Mouse (Mus musculus): ENCODE data around the gene Cldn5.

GRCm38 (mm10) chr16:18730640-18731039 lies 46.0 kb upstream of the Cldn5 start:
- no peak for TF ChIP-seq POLR2A (IDR thresholded peaks at IDR 0.05; ENCODE audit: low read depth, low read length)
- TF ChIP-seq CTCF (IDR thresholded peaks at IDR 0.05; ENCODE audit: extremely low read depth, insufficient read depth, insufficient read length, insufficient replicate concordance) = no peak
